Mouse (Mus musculus) midbrain, embryonic 12.5 days (tissue): ENCODE measurements around the gene Mmp15. TPM values are rescaled to one million over a fixed set of nuclear protein-coding genes. Genes with fewer than 3 reads are reported as not detected.

ENCODE experiments used
- ATAC-seq: fragments of 200-750 bp; cut with Nextera tagmentation; 2 replicates; pipeline ENCODE4 v1.8.0; 2017; ENCODE audit warnings: low read depth, moderate TSS enrichment, moderate library complexity; ENCODE audit not compliant: low FRiP score
- H3K27ac ChIP-seq: fragments of 300-500 bp; sonication (generic); replicated peaks from 2 replicates; pipeline ENCODE4 v1.5.1; 2016; ENCODE audit warnings: mild to moderate bottlenecking
- H3K27me3 ChIP-seq: fragments of 300-500 bp; sonication (generic); 2 replicates; pipeline ENCODE4 v1.6.1; 2016; ENCODE audit warnings: mild to moderate bottlenecking
- H3K36me3 ChIP-seq: fragments of 300-500 bp; sonication (generic); 2 replicates; pipeline ENCODE4 v1.6.1; 2016
- H3K4me1 ChIP-seq: fragments of 300-500 bp; sonication (generic); 2 replicates; pipeline ENCODE4 v1.6.1; 2016
- H3K4me2 ChIP-seq: fragments of 300-500 bp; sonication (generic); replicated peaks from 2 replicates; pipeline ENCODE4 v1.6.1; 2016; ENCODE audit warnings: mild to moderate bottlenecking, moderate library complexity
- H3K4me3 ChIP-seq: fragments of 300-500 bp; sonication (generic); 2 replicates; pipeline ENCODE4 v1.5.1; 2016; ENCODE audit warnings: mild to moderate bottlenecking
- H3K9ac ChIP-seq: fragments of 300-500 bp; sonication (generic); replicated peaks from 2 replicates; pipeline ENCODE4 v1.6.1; 2016; ENCODE audit warnings: mild to moderate bottlenecking, moderate library complexity
- H3K9me3 ChIP-seq: fragments of 300-500 bp; sonication (generic); 2 replicates; pipeline ENCODE4 v1.6.1; 2016; ENCODE audit warnings: mild to moderate bottlenecking
- WGBS: fragments of 180-500 bp; shearing (Covaris S2); methylation state at CpG from one replicate; pipeline ENCODE4 v1.1.7; 2016; 5-methylcytosine and 5-hydroxymethylcytosine counted together
- polyA plus RNA-seq: library from polyadenylated mRNA; unstranded; fragments of >200 nt; fragmentation: Nextera tagmentation; extraction: Ambion mirVana; gene quantifications from 2 replicates; pipeline ENCODE4 v1.2.1, GENCODE M21; 2016

Mmp15 gene
- 23.5 and 27.1 TPM in 2 replicates for polyA plus RNA-seq

DNA sequence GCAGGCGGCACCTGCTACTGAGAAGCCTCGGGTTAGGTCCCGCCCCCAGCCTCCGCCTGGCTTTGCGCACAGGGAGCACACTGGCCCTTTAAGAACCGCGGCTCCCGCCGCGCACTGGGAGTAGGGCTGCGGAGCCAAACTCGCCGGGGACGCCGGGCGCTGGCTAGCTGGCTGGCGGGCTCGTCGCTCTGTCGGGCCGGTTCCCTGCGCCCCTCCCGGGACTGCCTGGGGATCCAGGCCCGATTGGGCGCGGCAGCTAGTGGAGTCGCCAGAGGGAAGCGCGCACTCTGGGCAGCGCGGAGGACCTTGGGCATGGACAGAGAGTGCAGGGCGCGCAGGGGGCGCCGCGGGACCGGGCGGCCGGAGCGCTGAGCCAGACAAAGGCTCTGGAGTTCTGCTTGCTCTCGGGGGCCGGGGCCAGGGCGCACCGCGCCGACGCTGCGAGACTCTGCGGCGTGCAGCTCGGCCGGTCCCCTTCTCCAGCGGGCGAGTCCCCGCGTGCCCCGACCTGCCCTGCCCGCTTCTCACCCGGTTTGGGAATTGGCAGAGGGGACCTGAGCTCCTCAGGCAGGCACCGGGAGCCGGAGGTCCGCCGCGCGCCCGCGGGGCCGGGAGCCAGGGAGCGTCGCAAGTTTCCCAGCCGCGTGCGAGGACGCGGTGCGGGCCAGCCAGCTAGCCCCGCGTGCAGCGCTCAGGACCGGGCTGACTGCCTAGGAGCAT is at the start of gene Mmp15:
Gene Mmp15, plus strand, starts transcription at position 118 of the 720 bp plus-strand sequence.
- Histone ChIP-seq H3K27me3 (peaks cover 31% of the 10 kb centered on the region), H3K4me1 (peaks cover 43% of the 10 kb centered on the region), H3K4me2 (peak within 1 kb of the TSS; percentile 87), H3K9me3 (no peaks in the 10 kb centered on the region), H3K27ac (peak within 1 kb of the TSS; percentile 90), H3K9ac (peak within 1 kb of the TSS; percentile 85), H3K4me3 (peak within 1 kb of the TSS; percentile 85), H3K36me3 (no peaks in the 10 kb centered on the region)
- WGBS = under 1% methylated on average over 77 of the region's 80 CpGs
- ATAC-seq = peak; percentile 79

DNA sequence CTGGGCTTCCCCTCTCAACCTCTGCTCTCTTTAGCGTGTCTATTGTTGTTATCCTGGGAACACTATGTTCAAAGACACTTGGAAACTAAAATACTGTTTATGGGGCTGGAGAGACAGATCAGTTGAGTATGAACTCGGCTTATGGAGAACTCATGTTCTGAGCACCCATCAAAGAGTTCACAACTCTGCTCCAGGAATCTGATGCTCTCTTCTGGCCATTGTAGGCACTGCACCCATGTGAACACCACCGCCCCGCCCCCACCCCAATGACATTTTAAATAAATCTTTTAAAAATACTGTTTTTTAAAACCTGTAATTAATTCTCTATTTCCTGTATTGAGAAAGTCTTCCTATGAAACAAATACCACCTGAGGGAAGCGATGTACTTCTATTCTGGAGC is 49.7 kb upstream of the Mmp15 start:
- no peak for ATAC-seq
- H3K4me1 ChIP-seq = no peaks in the 10 kb centered on the region
- 22% methylated on average over 5 of the region's 5 CpGs for WGBS
- H3K4me2 ChIP-seq = no peak overlapping the region
- no peak overlapping the region for H3K4me3 ChIP-seq
- no peaks in the 10 kb centered on the region for H3K27me3 ChIP-seq
- no peaks in the 10 kb centered on the region for H3K36me3 ChIP-seq
- H3K9ac ChIP-seq = no peak overlapping the region
- no peaks in the 10 kb centered on the region for H3K9me3 ChIP-seq
- no peak overlapping the region for H3K27ac ChIP-seq

DNA sequence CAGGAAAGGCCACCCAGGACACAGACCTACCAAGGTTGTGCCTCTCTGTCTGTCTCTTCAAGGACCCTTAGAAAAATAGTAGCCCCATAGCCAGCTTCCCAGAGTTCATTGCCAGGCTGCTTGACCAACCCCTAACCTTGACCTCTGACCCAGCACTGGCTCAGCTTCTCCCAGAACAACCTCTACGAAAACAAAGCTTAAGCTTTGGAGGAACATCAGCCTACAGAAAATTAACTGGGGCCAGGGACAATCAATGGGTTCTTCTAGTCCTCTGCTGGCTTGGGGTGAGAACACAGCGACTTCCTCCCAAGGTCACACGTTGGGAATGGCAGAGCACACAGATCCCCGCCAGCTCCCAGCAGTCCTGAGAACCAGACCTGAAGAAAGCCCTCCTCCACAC is 46.5 kb upstream of the Mmp15 start:
- Histone ChIP-seq H3K4me2 (no peak overlapping the region), H3K4me3 (no peak overlapping the region), H3K27ac (no peak overlapping the region), H3K36me3 (no peaks in the 10 kb centered on the region), H3K27me3 (no peaks in the 10 kb centered on the region), H3K9ac (no peak overlapping the region), H3K9me3 (no peaks in the 10 kb centered on the region), H3K4me1 (peaks cover 6% of the 10 kb centered on the region)
- no peak for ATAC-seq
- 84% methylated on average over 4 of the region's 4 CpGs for WGBS

DNA sequence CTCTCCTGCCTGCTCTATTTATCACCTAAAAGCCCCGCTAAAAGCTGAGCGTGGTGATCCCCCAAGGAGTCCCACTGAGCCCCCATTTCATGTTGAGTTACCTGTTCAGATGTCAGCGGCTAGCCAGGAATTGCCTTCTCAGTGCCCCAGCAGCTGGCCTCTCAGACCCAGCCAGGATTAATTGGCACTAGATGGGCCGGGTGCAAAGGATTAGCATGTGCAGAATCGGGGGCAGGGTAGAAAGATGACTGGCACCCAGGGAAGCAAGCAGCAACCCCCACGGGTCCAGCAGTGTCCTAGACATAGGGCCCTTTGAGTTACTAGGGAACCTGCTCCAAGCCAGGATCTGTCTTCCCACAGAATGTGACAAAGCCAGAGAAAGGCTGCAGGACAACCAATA is 45.6 kb upstream of the Mmp15 start, which contains the start of gene Cngb1:
Gene Cngb1, minus strand, starts transcription at position 155 of the 400 bp plus-strand sequence.
- H3K27me3 ChIP-seq = no peaks in the 10 kb centered on the region
- WGBS = 37% methylated on average over 6 of the region's 6 CpGs
- no peak within 1 kb of the TSS for H3K4me2 ChIP-seq
- no peak within 1 kb of the TSS for H3K9ac ChIP-seq
- H3K4me3 ChIP-seq = no peak within 1 kb of the TSS
- H3K36me3 ChIP-seq = no peaks in the 10 kb centered on the region
- H3K27ac ChIP-seq = no peak within 1 kb of the TSS
- no peak for ATAC-seq
- no peaks in the 10 kb centered on the region for H3K9me3 ChIP-seq
- H3K4me1 ChIP-seq = peaks cover 15% of the 10 kb centered on the region

DNA sequence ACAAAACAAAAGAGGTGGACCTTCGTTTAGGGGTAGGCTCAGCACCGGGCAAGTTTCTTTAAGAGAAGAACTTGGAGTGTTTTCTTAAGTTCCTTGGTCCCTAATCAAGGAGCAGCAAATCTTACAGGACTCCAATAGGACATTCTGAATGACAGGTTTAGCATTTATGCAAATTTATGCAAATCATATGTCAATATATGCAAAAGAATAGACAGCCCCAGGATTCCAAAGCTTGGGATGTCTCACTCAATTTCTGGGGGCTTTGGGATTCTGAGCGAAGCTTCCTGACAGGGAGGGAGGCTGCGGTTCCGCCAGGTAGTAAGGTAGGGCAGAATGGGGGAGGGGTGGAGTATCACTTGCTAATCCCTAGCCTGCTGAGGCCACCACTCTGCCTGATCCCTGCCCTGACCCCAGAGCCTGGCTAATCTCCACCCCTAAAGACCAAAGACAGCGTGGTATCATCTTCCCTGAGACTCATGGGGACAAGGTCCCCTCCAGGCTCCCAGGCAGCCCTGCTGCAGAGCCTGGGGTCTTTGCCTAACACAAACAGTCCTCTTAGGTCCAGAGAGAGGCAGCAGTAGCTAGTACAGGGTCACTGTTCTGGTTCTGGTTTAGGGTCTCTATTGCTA is 41.6 kb upstream of the Mmp15 start, which contains the start of gene Tepp:
Gene Tepp, plus strand, starts transcription at position 225 of the 629 bp plus-strand sequence.
- ATAC-seq = peak; percentile 44; the same call in 1 of the 2 replicates
- H3K9ac ChIP-seq = no peak within 1 kb of the TSS
- no peak within 1 kb of the TSS for H3K4me3 ChIP-seq
- no peak within 1 kb of the TSS for H3K4me2 ChIP-seq
- H3K36me3 ChIP-seq = no peaks in the 10 kb centered on the region
- H3K27ac ChIP-seq = no peak within 1 kb of the TSS
- H3K4me1 ChIP-seq = peaks cover 17% of the 10 kb centered on the region
- WGBS = 18% methylated on average over 6 of the region's 6 CpGs
- no peaks in the 10 kb centered on the region for H3K27me3 ChIP-seq
- H3K9me3 ChIP-seq = no peaks in the 10 kb centered on the region

DNA sequence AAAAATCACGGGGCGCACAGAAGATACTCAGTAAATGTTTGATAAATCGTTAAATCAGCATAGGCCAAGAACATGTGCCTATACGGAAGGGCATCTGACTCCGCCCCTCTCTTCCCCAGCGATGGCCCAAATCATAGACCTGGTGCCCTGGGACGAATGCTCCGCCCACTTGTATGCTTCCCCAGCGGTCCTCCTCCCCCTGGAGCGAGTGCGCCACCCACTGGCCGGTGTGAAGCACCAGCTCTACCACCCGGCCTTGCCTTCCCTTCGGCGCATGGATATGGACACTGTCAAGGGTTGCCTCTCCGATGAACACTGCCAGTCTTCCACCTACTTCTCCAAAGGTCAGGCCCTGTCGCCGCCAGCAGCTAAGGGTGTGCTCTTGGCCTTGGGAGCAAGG is 39.2 kb upstream of the Mmp15 start:
- H3K9me3 ChIP-seq = no peaks in the 10 kb centered on the region
- no peaks in the 10 kb centered on the region for H3K27me3 ChIP-seq
- no peak for ATAC-seq
- WGBS = 70% methylated on average over 18 of the region's 18 CpGs
- no peak overlapping the region for H3K4me3 ChIP-seq
- peaks cover 17% of the 10 kb centered on the region for H3K4me1 ChIP-seq
- H3K4me2 ChIP-seq = no peak overlapping the region
- H3K9ac ChIP-seq = no peak overlapping the region
- no peak overlapping the region for H3K27ac ChIP-seq
- H3K36me3 ChIP-seq = no peaks in the 10 kb centered on the region

DNA sequence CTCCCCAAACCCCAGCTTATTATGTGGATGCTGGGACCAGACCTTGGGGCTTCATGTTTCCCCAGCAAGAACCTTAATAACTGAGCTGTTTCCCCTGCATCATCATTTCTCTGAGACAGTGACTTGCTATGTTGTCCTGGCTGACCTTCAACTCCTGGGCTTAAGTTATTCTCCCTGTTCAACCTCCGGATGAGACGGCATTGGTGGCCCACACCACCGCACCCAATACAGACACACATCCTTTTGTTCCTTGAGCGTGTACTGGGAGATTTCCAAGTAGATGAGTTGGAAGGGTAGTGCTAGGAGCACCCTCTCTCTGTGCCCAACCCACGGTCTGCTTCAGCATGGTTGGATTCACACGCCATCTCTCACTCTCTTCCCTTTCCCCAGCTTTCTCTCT is 38.2 kb upstream of the Mmp15 start:
- H3K4me2 ChIP-seq = no peak overlapping the region
- no peak overlapping the region for H3K9ac ChIP-seq
- peaks cover 6% of the 10 kb centered on the region; the same call in 1 of the 2 replicates for H3K27me3 ChIP-seq
- H3K27ac ChIP-seq = no peak overlapping the region
- no peak for ATAC-seq
- no peaks in the 10 kb centered on the region for H3K36me3 ChIP-seq
- 92% methylated on average over 6 of the region's 6 CpGs for WGBS
- H3K4me1 ChIP-seq = peaks cover 17% of the 10 kb centered on the region
- H3K9me3 ChIP-seq = no peaks in the 10 kb centered on the region
- no peak overlapping the region for H3K4me3 ChIP-seq

DNA sequence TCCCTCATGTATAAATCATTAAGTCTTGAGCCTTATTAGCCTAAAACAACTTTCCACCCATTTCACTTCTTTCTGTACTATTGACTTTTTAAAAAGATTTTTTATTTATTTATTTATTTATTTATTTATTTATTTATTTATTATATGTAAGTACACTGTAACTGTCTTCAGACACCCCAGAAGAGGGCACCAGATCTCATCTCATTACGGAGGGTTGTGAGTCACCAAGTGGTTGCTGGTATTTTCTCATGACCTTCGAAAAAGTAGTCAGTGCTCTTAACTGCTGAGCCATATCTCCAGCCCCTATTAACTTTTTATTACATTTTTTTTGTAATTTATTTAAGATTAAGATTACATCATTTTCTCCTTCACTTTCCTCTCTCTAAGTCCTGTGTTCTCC is 37.4 kb upstream of the Mmp15 start:
- Histone ChIP-seq H3K9me3 (no peaks in the 10 kb centered on the region), H3K4me1 (peaks cover 17% of the 10 kb centered on the region), H3K27me3 (peaks cover 11% of the 10 kb centered on the region), H3K9ac (no peak overlapping the region), H3K27ac (no peak overlapping the region), H3K4me3 (no peak overlapping the region), H3K4me2 (no peak overlapping the region), H3K36me3 (no peaks in the 10 kb centered on the region)
- 86% methylated on average over 2 of the region's 2 CpGs for WGBS
- no peak for ATAC-seq

DNA sequence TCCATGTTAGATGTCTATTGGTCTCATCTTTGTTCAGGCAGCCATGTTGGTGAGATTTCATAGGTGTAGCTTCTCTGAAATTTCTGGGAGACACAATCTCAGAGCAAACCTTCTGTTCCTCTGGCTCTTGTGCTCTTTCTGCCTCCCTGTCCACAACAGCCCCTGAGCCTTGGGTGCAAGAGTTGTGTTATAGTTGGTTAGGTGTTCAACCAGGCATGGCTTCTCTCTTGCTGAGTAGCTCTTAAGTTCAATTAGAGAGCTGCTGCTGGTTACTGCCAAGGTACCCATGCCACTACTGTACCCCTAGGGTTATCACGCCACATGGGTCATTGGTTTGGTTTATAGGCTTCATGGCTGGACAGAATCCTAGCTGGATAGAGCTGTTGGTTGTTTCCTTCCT is 36.7 kb upstream of the Mmp15 start:
- H3K36me3 ChIP-seq = no peaks in the 10 kb centered on the region

DNA sequence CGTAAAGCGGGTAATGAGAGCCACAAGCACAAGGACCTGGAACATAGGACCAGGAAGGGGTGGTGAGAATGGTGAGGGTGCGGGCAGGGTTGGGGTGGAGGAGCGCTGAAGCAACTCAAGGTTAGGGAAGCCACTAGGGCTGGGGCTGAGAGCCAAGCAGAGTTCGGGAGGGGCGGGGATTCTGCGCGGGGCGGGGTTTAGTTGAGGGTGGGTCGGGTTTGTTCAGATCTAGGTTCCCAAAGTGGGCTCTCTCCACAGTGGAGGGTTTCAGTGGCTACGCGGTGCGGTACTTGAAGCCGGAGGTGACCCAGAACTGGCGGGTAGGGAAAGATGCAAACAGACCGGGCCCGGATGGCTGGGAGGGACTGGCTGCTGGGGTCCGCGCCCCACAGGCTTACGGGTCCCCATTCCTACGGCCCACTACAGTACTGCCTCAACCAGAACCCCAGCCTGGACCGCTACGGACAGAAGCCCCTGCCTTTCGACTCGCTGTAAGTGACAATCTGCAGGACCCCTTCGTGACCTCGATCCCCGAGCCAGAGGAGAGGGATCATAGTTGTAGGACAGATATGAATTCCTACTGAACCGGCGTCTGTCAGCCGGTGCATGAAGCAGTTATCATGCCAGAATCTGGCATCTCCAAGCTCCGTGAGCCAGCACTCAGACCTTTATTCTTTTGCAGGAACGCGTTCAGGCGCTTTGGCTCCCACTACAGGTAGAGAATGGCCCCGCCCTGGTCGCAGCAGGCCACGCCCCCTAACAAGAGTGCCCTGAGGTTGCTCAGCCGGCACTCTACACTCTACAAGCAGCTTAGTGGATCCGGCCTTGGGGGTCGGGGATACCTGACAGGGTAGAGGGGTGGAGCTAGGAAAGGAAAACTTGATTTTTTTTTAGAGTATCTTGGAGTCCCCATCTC is 31.6 kb upstream of the Mmp15 start:
- no peak overlapping the region; the same call in 1 of the 2 replicates for H3K9ac ChIP-seq
- peaks cover 25% of the 10 kb centered on the region for H3K27me3 ChIP-seq
- H3K9me3 ChIP-seq = no peaks in the 10 kb centered on the region
- H3K4me1 ChIP-seq = peaks cover 20% of the 10 kb centered on the region
- WGBS = 2% methylated on average over 37 of the region's 41 CpGs
- H3K4me3 ChIP-seq = peak overlapping the region; percentile 39
- no peak overlapping the region for H3K27ac ChIP-seq
- H3K4me2 ChIP-seq = peak overlapping the region; percentile 70
- ATAC-seq = peak; percentile 64
- H3K36me3 ChIP-seq = peaks cover 14% of the 10 kb centered on the region

More for the DNA sequence above, 36.7 kb upstream of the Mmp15 start:
- no peak overlapping the region for H3K27ac ChIP-seq
- no peak overlapping the region for H3K9ac ChIP-seq
- ATAC-seq = no peak
- 100% methylated on average over 1 of the region's 1 CpGs for WGBS
- H3K27me3 ChIP-seq = peaks cover 17% of the 10 kb centered on the region
- H3K9me3 ChIP-seq = no peaks in the 10 kb centered on the region
- H3K4me3 ChIP-seq = no peak overlapping the region
- peaks cover 19% of the 10 kb centered on the region for H3K4me1 ChIP-seq
- no peak overlapping the region for H3K4me2 ChIP-seq

DNA sequence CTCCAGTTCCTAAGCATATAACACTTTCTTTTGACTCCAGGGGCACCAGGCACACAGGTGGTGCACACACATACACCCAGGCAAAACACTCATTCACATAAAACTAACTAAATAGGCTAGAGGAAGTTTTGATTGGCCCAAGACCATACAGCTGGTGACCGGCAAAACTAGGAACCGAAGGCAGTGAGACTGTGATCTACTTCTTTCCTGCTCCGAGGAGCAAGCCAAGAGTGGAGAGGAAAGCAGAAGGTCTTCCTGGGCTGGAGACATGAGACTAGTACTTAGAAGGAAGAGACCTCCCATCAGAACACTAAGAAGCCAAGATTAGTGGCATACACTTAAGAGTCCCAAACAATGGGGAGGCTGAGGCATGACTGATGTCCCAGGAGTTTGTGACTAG is 28.9 kb upstream of the Mmp15 start:
- Histone ChIP-seq H3K4me2 (no peak overlapping the region), H3K4me3 (no peak overlapping the region), H3K9me3 (no peaks in the 10 kb centered on the region), H3K4me1 (peaks cover 29% of the 10 kb centered on the region), H3K27ac (no peak overlapping the region), H3K27me3 (peaks cover 24% of the 10 kb centered on the region), H3K9ac (no peak overlapping the region), H3K36me3 (peaks cover 39% of the 10 kb centered on the region)
- 84% methylated on average over 3 of the region's 3 CpGs for WGBS
- no peak for ATAC-seq
